Comparison of ENCODE assay signal across 10 mouse cellular contexts in the genomic region with DNA sequence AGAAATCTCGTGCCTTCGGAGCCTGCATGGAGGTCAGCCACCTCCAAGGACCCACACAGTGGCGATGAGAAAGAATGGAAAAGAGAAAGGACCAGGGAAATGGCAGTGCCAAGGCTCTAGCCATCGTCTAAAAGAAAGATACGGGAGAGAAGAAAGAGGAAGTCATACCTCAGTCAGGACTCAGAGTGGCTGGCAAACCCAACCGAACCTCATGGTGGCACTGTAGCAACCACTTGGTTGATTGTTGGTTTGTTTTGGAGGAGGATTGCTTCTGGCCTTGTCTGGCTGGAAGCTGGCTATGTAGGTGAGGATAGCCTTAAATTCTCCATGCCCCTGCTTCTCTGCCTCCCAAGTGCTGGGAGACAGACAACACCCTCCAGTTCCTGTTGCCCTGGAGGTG. TPM values are rescaled to one million over a fixed set of nuclear protein-coding genes. Genes with fewer than 3 reads are reported as not detected.
DNase-seq lines count a peak whose midpoint lies in the region; ATAC-seq and TF ChIP-seq lines count a peak whose summit lies in the region.
"Had no signal": no experiment of that assay in that cellular context is flagged by ENCODE, and none has a peak within 500 bp of the region (broad histone marks: within the 10 kb centered on the region; RNA-seq: fewer than 3 reads in every experiment).

No protein-coding gene starts in this region.

- 64% methylated on average over 6 of the region's 6 CpGs for WGBS in forebrain, embryonic 10.5 days
- 53% methylated on average over 6 of the region's 6 CpGs for WGBS in forebrain, embryonic 11.5 days
- WGBS in lung, embryonic 14.5 days = 51% methylated on average over 6 of the region's 6 CpGs

- peaks cover 11% of the 10 kb centered on the region for H3K9me3 ChIP-seq in forebrain, embryonic 10.5 days
- H3K9me3 ChIP-seq in forebrain, embryonic 11.5 days (ENCODE audit: control insufficient read depth, low read length) = no peaks in the 10 kb centered on the region; the same call in 1 of the 2 replicates
- H3K9me3 ChIP-seq in lung, embryonic 14.5 days (ENCODE audit: low read depth, low read length) = 0 out of 2 replicates have a peak, but pooled peaks cover 4% of the 10 kb centered on the region

- H3K9ac ChIP-seq in forebrain, embryonic 11.5 days (ENCODE audit: low read length) = no peak overlapping the region
- H3K9ac ChIP-seq in lung, embryonic 14.5 days = no peak overlapping the region

- H3K4me1 ChIP-seq in forebrain, embryonic 10.5 days = peaks cover 69% of the 10 kb centered on the region
- H3K4me1 ChIP-seq in forebrain, embryonic 11.5 days (replicated peaks; ENCODE audit: control insufficient read depth, insufficient read depth, low read length) = peaks cover 16% of the 10 kb centered on the region
- H3K4me1 ChIP-seq in lung, embryonic 14.5 days (ENCODE audit: insufficient read depth) = peaks cover 16% of the 10 kb centered on the region

- DNase-seq in forebrain, embryonic 10.5 days (ENCODE audit: extremely low spot score, low spot score) = no peak
- no peak for DNase-seq in forebrain, embryonic 11.5 days (ENCODE audit: low spot score)
- peak; percentile 47 for DNase-seq in lung, embryonic 14.5 days
- DNase-seq in lung, postnatal 14 days = no peak
- peak; percentile 33 for DNase-seq in c-Kit-positive CD71-positive TER-119-positive erythroid progenitor cells, embryonic 14.5 days (ENCODE audit: low spot score)
- DNase-seq in gastrocnemius, postnatal 14 days = no peak
- no peak for DNase-seq in left cerebral cortex, postnatal 10 days (ENCODE audit: extremely low spot score in 1 of 2, low spot score in 2 of 2)
- DNase-seq: heart, postnatal 10 days had no signal

- no peaks in the 10 kb centered on the region for H3K36me3 ChIP-seq in forebrain, embryonic 10.5 days (replicated peaks)
- H3K36me3 ChIP-seq in forebrain, embryonic 11.5 days (ENCODE audit: control insufficient read depth, insufficient read depth, low read length) = no peaks in the 10 kb centered on the region
- H3K36me3 ChIP-seq in lung, embryonic 14.5 days (ENCODE audit: insufficient read depth) = no peaks in the 10 kb centered on the region

- no peak overlapping the region for H3K4me2 ChIP-seq in forebrain, embryonic 11.5 days (ENCODE audit: low read depth, low read length, severe bottlenecking)
- H3K4me2 ChIP-seq in lung, embryonic 14.5 days = no peak overlapping the region

- peak overlapping the region; percentile 65 for H3K27ac ChIP-seq in forebrain, embryonic 10.5 days
- no peak overlapping the region; the same call in 1 of the 2 replicates for H3K27ac ChIP-seq in forebrain, embryonic 11.5 days (ENCODE audit: low read depth, low read length)
- no peak overlapping the region for H3K27ac ChIP-seq in lung, embryonic 14.5 days (ENCODE audit: low read depth)
- H3K27ac ChIP-seq: macrophage had no signal

- intact Hi-C loops in gastrocnemius, postnatal 14 days (cut with DNase I; ENCODE audit: low total_unique reads) = no loop called here
- intact Hi-C loops in left cerebral cortex, postnatal 10 days (cut with DNase I) = no loop called here

- H3K27me3 ChIP-seq in forebrain, embryonic 10.5 days (ENCODE audit: poor library complexity, severe bottlenecking) = 0 out of 2 replicates have a peak, but pooled peaks cover 3% of the 10 kb centered on the region
- H3K27me3 ChIP-seq in forebrain, embryonic 11.5 days (ENCODE audit: control insufficient read depth, insufficient read depth, low read length) = no peaks in the 10 kb centered on the region
- no peaks in the 10 kb centered on the region for H3K27me3 ChIP-seq in lung, embryonic 14.5 days (ENCODE audit: insufficient read depth, low read length)

- peak; percentile 46 for TF ChIP-seq CTCF in lung, embryonic 14.5 days (IDR thresholded peaks at IDR 0.05; ENCODE audit: low read depth)

- no peak for ATAC-seq in forebrain, embryonic 11.5 days (replicated peaks; ENCODE audit: low FRiP score)
- ATAC-seq in lung, embryonic 14.5 days (ENCODE audit: insufficient read depth) = no peak
- ATAC-seq in megakaryocyte, adult 5-6 weeks (ENCODE audit: poor library complexity, severe bottlenecking) = peak; percentile 55

- H3K4me3 ChIP-seq in forebrain, embryonic 10.5 days = no peak overlapping the region
- H3K4me3 ChIP-seq in forebrain, embryonic 11.5 days (ENCODE audit: low read depth, low read length) = no peak overlapping the region
- no peak overlapping the region for H3K4me3 ChIP-seq in lung, embryonic 14.5 days (ENCODE audit: low read depth, low read length)

RNA-seq across cellular contexts. Expression of a gene that starts 34.3 kb away (rescaled TPM):
- 3.3 and 4.8 TPM in 2 replicates for polyA plus RNA-seq in forebrain, embryonic 10.5 days (2016; fragmentation: Nextera tagmentation; extraction: Ambion mirVana)
- 4.2 and 4.6 TPM in 2 replicates for polyA plus RNA-seq in forebrain, embryonic 11.5 days (2014; fragmentation: Nextera tagmentation; extraction: Ambion mirVana)
- polyA plus RNA-seq in lung, embryonic 14.5 days (2014; fragmentation: Nextera tagmentation; extraction: Ambion mirVana) = 3.9 and 4.3 TPM in 2 replicates
- total RNA-seq in megakaryocyte, adult 5-6 weeks (2015) = not detected in 2 replicates
- 0.45 TPM in 1 of 2 replicates, not detected in the other for total RNA-seq in megakaryocyte, adult 5-6 weeks (2017)
- under 1 TPM; 0.44 to 0.45 TPM for total RNA-seq in gastrocnemius, postnatal 14 days (2021)
- 1 to 10 TPM; 2.1 to 2.3 TPM for total RNA-seq in left cerebral cortex, postnatal 10 days (2021)
- polyA plus RNA-seq: macrophage had no signal

RNA-seq across cellular contexts. Expression of a gene that starts 38.4 kb away (rescaled TPM):
- 124 and 131 TPM in 2 replicates for polyA plus RNA-seq in forebrain, embryonic 10.5 days (2016; fragmentation: Nextera tagmentation; extraction: Ambion mirVana)
- polyA plus RNA-seq in forebrain, embryonic 11.5 days (2014; fragmentation: Nextera tagmentation; extraction: Ambion mirVana) = 102 and 118 TPM in 2 replicates
- polyA plus RNA-seq in lung, embryonic 14.5 days (2014; fragmentation: Nextera tagmentation; extraction: Ambion mirVana) = 88.3 and 96.0 TPM in 2 replicates
- 4.1 and 9.5 TPM in 2 replicates for total RNA-seq in megakaryocyte, adult 5-6 weeks (2015)
- total RNA-seq in megakaryocyte, adult 5-6 weeks (2017) = 7.9 TPM in 2 replicates
- total RNA-seq in gastrocnemius, postnatal 14 days (2021) = 10 to 100 TPM; 17.0 to 20.8 TPM
- 10 to 100 TPM; 49.6 to 52.9 TPM for total RNA-seq in left cerebral cortex, postnatal 10 days (2021)

Comparison
In these comparisons a context has a peak if more than half of its experiments do, and no peak if none do; other contexts are left out.
1. DNase-seq: peak in lung, embryonic 14.5 days (single experiment) and c-Kit-positive CD71-positive TER-119-positive erythroid progenitor cells, embryonic 14.5 days (single experiment); none in forebrain, embryonic 10.5 days (single experiment), forebrain, embryonic 11.5 days (single experiment), lung, postnatal 14 days (single experiment), gastrocnemius, postnatal 14 days (single experiment) and left cerebral cortex, postnatal 10 days (0 of 2).